Mouse (Mus musculus): ENCODE results near the gene Tsga10ip. TPM values are rescaled to one million over a fixed set of nuclear protein-coding genes. Genes with fewer than 3 reads are reported as not detected.
"Not testable (repeated sequence)": the region's sequence is repeated elsewhere in the genome, so short reads cannot be mapped to it uniquely, and the experiment has no call there.

The Tsga10ip gene
- total RNA-seq, 4 experiments from 2014 or later: 0.17 TPM; not detected in 3

DNA sequence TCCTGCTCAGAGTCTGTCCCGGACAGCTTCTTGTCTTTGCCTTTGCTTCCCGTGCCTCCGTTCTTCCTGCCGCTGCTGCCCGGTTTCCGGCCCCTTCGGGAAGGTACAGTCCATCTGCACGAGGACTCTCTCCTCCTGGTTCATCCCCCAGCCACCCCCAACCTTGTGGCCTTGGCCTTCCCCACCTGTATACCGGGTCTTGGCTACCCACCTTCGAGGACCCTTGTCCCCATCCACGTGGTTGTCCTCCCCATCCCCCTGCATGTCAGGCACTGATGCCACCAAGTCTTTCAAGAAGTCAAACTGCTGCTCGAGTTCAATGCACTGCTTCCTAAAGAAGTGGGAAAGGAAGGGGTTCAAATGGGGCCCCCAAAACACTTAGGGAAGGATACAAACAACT is 21.2 kb upstream of the Tsga10ip start:
- DNase-seq: no peak

DNA sequence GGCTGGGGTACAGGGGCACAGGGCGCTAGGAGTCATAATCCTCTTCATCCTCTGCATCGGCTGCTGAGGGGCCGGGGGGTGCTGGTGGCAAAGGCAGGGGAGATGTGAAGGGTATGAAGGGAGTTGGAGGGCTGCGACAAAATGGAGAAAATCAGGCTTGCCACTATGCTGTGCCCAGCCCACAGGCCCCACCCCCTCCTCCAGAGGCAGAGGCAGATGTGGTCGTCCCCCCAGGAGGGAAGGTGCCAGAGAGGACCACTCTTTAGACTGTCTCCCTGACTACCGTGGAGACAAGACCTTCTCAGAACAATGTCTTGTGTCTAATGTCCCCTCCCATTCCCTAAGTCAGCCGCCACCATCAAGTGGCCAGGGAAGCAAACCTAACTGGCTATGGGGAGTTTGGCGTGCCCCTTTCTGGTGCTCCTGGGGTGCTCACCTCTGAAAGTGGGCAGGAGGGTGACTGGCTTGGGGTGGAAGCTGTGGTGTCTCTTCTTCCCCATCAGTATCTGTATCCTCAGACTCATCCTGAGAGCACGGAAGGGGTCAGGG is 20.6 kb upstream of the Tsga10ip start:
- DNase-seq: no peak

DNA sequence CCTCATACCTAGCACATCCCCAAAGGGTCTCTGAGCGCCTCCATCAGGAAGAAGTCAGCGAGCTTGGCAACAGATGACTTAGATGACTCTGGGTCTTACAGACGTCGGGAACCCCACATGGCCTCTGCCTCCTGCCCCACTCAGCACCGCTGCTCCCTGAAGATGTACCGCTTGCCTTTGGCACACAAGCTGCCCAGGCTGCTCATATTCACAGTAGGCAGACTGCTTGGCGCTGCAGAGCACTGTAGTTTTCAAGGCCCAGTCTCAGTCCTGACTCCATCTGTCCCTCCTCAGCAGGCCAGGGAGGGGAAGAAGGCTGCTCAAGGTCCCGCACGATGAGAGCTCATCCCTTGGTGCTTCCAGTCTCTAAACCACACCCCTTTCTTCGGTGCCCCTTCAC is 19.9 kb upstream of the Tsga10ip start:
- no peak for DNase-seq

DNA sequence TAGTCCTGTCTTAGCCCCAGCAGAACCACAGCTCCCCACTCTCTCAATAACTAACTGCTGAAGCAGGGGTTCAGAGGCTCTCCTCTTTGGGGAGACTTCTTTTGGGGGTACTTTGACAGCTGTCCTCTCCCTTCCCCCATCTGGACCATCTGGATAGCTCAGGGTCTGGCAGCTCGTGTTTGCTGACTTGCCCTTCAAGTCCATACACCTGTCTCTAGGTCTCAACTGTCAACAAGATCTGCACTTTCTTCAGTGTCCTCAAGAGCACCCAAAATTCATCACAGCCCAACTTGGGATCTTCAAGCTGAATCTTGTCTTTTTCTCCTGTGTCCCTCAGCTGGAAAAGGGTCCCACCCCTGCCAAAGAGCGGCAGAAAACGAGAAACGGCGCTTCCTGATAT is 19.5 kb upstream of the Tsga10ip start:
- no peak for DNase-seq

DNA sequence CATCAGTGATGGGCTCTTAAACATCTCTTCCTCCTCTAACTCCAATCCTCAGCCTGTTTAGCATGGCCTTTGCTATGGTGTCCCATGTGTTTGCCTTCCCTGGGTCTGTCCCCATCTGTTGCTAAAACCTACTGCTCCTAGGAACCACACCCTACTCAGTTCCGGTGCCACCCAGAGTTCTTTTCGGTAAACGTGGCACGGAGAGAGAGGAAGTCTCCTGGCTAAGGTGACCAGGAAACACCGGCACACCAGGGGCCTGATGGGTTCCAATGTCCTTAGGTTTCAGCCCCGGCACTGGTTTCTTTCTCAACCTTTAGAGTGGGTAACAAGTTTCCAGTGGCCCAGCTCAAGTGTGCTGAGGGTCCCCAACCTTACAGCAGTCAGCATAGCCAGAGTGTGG is 18.3 kb upstream of the Tsga10ip start:
- no peak for DNase-seq

DNA sequence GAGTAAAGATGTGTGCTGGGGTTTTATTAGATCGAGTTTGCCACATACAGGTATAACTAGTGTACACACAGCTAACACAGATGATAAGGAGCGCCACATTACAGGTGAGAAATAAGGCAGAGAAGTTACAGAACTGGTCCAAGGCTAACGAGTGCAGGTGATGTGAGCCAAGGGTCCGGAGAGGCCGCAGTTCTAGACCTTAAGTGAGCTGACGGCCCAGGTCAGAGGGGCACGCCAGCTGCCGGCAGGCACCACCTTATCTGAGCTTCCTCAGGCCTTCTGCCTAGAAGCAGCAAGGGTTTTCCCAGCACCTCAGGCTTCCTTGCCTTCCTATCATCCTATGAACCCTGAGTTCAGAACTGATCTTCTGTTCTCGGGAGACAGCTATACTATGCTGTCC is 17.3 kb upstream of the Tsga10ip start:
- no peak for DNase-seq

DNA sequence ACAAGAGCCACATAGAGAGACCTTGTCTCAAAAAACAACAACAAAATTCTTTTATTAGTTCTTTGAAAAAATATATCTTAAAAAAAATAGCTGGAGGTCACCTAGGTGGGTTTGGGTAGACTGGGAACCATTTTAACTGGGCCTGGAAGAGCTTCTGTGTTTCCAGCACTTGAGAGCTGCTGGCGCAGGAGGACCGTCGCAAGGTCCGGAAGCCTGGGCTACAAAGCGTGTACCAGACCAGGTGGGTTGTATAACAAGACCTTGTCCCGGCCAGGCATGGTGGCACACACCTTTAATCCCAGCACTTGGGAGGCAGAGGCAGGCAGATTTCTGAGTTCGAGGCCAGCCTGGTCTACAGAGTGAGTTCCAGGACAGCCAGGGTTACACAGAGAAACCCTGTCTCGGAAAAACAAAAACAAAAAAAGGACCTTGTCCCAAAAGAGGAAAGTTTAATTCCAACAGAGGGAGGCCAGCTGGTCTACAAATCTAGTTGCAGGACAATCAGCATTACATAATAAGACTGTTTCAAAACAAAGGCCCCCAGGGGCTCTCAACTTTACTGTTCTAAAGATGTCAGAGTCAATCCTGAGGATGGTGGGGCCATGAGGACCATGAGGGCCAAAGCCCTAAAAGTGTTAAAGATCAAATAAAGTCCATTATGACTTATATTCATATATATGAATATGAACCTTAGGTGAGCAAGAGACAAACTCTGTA is 16.6 kb upstream of the Tsga10ip start:
- no peak for DNase-seq

DNA sequence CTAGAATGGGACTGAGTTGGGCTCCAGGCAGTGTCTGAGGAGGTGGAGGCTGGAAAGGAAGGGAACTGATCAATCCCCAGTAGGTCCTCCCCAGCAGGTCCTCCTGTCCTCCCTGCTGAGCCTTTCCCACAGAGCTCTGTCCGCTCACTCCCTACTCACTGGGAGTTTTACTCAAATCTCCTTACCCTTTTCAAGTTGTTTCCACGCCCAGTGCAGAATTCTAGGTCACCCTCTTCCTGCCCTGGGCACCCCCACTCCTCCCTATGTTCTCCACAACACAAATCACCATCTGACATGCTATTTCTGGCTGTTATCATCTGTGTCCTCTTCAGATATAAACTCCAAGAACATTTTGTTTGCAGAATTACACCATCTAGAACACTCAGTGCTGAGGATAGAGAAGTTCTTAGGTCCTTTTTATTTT is 12.2 kb upstream of the Tsga10ip start:
- no peak for DNase-seq

DNA sequence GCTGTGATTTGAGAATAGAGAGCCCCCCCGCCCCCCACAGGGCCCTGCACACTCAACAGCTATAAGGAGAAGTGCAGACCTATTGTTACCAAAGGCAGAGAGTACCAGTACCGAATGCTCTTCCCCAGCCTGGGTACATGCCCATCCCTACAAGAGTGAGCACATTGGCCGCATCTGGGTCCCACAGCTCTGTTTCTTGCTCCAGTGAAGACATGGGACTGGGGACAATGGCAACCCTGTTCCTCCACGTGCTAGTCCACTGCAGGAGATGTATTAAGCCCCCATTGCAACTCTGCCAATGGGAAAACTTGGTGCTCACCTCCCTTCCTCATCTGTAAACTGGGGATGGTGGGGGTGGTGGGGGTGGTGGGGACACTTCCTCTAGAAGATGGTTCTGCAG is 11.5 kb upstream of the Tsga10ip start:
- DNase-seq: no peak

DNA sequence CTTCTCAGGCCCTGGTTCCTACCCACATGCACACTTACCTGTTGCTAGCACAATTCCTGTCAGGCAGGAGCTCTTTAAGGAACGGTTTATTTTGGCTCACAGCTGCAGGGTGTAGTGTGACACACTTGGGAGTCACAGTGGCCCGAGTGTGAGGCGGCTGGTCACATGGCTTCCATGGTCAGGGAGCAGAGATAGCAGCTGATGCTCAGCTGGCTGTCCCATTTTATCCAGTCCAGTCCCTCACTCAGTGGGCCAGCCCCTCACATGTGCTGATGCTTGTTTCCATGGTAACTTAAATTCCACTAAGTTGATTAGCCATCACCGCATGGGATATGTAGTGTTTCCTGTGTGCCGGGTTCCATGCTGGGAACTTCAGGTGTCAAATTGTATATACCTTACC is 9.6 kb upstream of the Tsga10ip start:
- no peak for DNase-seq

DNA sequence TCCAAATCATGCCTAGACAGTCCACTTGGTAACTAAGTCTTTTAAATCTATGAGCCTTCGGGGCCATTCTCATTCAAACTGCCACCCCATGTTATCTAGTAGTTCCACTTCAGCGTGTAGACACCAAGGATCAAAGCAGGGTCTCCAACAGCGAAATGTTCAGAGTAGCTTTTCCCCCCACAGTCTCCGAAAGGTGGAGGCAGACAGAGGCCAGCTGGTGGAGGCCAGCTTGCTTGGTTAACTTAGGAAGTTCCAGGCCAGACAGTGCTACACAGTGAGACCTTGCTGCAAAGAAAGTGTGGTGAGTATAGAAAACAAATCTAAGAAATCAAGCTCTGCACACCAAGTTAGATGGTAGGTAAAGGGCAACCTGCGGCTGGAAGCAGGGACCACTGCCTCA is 8.3 kb upstream of the Tsga10ip start:
- DNase-seq: no peak

DNA sequence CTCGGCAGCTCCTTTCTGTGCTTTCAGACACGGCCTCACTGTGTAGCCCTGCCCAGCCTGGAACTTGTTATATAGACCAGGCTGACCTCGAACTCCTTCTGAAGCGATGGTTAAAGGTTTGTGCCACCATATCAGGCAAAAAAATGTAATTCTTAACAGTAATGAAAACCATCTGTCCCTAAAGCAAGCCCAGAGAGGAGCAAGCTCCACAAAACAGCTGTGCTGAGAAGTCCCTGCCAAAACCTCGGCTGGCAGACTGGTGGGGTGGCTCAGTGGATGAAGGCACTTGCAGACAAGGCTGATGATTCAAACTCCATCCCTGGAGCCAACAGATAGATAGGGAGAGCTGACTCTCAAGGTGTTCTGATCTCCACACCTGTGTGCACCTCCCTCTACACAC is 6.7 kb upstream of the Tsga10ip start:
- DNase-seq: no peak

DNA sequence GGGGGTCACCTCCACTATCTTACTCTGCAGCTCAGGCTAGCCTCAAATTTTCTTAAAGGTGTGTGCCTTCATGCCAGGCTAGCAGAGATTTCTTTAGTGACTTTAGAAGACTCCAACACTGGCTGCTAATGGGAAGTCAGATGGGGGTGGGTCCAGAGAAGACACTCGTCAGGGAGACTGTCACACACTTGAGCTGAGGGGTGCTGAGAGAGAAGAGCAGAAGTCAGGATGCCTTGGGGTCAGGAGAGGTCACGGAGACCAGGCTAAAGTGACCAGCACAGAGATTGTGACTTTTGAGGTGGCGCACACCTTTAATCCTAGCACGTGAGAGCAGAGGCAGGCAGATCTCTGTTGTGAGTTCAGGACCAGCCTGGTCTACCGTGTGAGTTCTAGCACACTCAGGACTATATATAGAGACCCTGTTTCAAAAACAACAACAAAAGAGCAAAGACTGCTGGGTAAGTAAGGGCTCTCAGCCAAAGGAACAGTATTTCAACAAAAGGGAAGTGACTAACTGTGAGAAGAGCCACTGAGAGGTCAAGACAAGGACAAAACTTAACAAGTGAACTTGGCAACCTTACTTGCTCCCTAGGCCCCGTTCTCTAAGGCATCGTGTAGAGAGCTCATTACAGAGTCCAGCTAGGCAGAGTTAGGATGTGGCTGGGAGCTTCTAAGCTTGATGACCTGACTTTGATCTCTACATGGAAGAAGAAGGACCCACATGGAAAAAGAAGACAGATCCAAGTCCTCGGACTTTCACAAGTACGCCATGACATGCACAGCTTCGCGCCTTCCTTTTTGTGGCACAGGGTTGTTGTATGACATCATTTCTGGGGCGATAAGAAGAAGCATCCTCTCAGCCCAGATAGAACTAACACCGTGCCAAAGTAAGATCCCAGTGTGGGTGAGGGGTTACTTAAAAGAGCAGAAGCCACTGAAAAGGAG is 6.0 kb upstream of the Tsga10ip start:
- no peak for DNase-seq

DNA sequence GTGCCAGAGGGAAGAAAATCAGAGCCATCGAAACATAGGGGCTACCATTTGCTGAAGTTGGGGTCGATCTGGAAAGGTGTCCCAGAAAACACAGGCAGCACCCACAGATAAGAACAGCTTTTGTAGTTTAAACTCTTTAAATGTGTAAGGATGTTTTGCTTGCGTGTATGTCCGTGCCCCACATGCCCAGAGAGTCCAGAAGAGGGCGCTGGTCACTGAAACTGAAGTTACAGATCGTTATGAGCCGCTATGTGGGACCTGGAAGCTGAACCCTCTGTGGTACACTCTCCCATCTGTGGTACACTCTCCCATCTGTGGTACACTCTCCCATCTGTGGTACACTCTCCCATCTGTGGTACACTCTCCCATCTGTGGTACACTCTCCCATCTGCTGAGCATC is 4.8 kb upstream of the Tsga10ip start:
- DNase-seq: no peak

DNA sequence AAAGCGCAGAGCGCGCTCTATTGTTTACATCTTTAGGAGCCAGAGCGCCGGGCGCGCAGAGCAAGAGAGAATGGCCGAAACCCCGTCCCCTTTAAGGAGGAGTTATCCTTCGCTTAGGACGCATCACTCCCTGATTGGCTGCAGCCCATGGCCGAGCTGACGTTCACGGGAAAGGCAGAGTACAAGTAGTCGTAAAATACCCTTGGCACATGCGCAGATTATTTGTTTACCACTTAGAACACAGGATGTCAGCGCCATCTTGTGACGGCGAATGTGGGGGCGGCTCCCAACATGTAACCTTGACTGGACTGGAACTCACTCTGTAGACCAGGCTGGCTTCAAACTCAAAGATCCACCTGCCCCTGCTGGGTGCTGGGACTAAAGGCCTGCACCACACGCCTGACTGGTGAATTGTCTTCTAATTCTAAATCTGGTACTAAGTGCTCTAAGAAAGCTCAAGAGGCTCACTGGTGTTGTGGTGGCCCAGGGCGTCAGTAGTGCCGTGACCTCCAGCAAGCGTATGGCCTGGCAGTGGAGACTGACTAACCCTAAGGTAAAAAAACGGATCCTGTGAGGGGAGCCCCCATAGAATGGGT is 4.3 kb upstream of the Tsga10ip start:
- DNase-seq: peak; percentile 57

DNA sequence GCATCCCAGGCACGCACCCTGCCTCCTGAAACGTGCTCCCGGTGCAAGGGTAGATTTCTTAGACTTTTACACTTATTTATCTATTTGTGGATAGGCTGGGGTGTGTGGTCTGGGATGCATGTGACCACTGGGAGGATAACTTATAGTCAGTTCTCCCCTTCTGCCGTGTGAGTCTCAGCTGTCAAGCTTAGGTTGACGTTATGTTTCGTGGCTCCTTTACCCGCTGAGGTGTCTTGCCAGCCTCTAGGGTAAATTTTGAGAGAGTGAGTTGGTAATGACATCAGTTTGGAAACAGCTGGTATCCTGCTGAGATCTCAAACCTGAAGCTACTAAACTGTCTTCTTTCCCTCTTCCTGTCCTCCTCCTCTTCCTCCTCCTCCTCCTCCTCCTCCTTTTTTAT is 3.6 kb upstream of the Tsga10ip start:
- no peak for DNase-seq

DNA sequence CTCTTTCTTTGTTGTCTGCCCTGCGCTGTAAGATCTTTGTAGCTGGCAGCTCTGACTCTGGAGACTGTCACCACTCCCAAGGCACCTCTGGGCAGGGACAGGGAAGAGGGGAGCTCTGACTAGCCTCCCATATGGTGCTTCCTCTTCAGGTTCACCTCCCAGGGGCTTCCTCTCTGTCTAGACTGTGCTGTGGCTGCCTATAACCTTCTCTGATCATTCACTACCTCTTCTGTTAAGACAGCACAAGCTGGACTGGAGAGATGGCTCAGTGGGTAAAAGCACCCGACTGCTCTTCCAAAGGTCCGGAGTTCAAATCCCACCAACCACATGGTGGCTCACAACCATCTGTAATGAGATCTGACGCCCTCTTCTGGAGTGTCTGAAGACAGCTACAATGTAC is 1.3 kb downstream of the Tsga10ip start:
- DNase-seq: not testable (repeated sequence)

DNA sequence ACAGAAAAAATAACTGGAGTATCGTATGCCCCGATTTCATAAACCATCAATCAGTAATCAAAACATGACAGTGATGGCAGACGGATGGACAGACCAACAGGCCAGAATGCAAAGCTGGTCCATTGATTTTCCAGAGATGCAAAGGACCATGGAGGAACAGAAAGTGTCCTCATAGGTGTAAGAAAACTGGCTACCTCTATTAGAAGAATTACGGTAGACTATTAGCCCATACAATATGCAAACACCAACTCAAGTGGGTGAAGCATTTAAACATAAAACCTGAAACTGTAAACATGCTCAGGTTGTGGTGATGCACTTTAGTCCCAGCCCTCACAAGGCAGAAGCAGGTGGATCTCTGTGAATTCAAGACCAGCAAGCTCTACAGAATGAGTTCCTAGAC is 7.0 kb downstream of the Tsga10ip start:
- no peak for DNase-seq

DNA sequence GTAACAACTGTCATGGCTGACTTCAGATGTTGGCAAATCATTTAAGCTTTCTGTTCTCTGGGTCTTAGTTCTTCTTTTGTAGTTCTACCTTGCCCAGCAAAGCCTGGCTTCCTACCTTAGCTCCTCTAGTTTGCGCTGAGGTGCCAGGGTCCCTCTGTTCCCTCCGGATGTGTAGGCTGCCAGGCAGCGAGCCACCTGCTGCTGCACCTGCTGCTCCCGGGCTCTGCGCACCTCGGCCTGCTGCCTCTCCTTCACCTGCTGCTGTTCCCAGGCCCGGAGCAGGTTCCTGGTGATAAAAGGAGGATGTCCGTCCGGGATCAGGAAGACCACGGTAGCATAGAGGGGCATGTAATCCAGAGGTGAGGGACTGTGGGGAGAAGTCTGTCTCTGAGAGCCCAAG is 8.2 kb downstream of the Tsga10ip start:
- no peak for DNase-seq

DNA sequence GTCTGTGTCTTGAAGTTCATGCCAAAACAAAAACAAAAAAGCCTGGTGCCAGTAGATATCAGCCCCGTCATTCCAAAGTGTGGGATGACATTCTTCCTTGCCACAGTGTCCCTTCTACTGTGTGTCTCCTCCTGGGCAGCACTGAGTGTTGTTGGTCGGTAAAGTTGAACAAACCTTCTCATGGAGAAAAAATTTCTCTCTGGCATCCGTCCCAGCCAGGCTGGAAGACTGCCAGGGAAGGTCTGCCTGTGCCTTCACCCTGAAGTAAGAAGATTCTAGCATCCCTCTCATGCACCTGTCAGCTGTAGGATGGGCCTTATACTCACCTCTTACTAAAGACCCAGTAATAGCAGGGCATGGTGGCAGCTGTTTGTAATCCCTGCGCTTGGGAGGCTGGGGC is 9.4 kb downstream of the Tsga10ip start:
- peak; percentile 68 for DNase-seq

DNA sequence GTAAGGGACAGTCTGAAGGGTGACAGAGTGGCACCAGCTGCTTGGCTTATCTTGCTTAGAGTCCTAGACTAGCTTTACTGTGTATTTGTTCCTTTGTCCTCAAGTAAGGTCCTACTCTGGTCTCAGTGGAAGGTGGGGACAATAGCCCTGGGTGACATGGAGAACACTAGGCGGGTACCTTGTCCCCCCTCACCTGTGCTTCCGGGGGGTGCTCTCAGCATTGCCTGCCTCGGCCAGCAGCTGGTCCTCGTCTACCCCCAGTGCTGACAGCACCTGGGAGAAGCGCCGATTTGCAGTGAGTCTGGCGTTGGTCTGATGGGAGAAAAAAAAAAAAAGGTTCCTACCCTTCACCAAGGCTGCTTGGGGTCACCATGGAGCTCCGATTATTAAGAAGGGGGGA is 11.9 kb downstream of the Tsga10ip start:
- no peak for DNase-seq

DNA sequence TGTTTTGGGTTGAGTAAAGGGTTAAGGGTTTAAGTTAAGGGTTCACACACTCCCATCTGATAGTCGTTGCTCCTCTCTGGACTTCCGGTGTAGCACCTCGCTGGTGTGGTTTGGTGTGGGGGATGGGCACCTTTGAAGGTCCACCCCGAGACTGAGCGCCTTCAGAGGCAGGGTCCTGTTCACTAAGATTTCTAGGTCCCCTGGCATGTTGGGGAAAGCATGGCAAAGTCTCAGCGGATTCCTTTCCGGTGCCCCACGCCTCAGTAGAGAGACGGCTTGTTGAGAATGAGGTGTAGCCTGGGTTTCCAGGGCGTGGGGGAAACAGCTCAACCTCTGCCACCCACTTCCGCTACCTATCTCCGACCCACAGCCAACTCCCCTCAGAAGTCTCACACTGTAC is 12.7 kb downstream of the Tsga10ip start:
- no peak for DNase-seq

DNA sequence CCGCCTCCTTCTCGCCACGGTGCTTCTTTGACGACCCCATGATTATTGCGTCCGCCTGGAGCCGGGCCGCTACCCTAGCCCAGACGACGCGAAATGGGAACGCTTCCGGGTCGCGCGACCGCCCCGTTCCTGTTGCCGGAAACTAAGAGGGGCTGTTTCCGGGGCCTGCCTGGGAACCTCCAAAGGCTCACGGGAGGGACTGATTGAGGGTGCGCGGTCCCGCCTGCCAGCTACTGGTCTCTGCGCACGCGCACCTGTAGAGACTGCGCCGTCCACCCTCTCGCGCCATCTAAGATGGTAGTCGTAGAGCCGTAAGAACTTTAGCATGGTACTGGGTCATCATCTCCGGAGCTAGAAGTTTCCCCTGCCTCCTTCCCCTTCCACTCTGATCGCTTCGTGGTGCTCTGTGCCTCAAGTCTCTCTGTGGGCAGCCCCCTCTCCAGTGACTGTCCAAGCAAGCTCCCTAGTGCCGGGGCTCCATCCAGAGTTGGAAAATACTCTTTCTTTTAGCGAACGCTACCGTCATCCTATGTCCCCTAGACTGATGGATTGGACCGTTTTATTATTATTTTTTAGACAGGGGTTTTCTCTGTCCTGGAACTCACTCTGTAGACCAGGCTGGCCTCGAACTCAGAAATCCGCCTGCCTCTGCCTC is 13.6 kb downstream of the Tsga10ip start, which contains the start of gene Sart1:
Gene Sart1, minus strand, starts transcription at position 116 of the 655 bp plus-strand sequence.
- peak; percentile 95 for DNase-seq
